Mouse (Mus musculus): ENCODE measurements around the gene Atp6v0d1.
A peak's percentile ranks its signal among the peaks of the same experiment; 100 is the strongest.
"Not testable (repeated sequence)": the region's sequence is repeated elsewhere in the genome, so short reads cannot be mapped to it uniquely, and the experiment has no call there.

The Atp6v0d1 gene

DNA sequence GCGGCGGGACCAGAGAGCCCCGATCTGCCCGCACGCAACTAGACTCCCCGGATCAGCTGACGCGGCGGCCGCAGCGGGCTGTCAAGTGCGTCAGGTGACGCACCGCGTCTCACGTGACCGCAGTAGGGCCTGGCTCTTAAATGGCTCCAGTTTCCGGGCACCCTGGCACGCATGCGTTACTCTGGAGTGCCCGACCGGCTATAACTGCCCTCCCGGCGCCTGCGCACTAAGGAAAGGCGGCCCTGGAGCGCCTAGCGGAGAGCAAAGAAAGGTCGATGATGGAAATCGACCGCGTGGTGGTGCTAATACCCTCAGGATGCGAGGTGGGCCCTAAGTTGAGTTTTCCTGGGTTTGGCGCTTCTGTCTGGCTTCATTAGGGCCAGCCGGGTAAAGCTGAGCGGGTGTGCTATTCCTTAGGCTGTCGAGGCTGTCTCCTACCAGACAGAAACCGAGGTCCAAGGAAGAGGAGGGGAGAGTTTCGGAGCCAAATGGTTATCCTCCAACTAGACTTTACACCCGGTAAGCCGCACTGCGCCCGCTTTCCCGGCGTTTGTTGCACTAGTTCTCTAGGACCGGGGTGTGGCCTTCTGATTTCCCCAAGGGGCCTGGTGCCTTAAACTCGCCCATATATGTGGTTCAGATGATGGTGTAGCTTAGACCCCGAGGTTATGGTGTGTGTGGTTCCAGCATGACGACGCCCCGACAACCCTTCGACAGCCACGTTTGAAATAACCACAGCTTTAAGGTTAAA is at the start of gene Atp6v0d1:
Gene Atp6v0d1 (minus strand): TSS at position 96 of the 751 bp plus-strand sequence.
- peak; percentile 100 for DNase-seq (ENCODE audit: low read depth, low spot score)

DNA sequence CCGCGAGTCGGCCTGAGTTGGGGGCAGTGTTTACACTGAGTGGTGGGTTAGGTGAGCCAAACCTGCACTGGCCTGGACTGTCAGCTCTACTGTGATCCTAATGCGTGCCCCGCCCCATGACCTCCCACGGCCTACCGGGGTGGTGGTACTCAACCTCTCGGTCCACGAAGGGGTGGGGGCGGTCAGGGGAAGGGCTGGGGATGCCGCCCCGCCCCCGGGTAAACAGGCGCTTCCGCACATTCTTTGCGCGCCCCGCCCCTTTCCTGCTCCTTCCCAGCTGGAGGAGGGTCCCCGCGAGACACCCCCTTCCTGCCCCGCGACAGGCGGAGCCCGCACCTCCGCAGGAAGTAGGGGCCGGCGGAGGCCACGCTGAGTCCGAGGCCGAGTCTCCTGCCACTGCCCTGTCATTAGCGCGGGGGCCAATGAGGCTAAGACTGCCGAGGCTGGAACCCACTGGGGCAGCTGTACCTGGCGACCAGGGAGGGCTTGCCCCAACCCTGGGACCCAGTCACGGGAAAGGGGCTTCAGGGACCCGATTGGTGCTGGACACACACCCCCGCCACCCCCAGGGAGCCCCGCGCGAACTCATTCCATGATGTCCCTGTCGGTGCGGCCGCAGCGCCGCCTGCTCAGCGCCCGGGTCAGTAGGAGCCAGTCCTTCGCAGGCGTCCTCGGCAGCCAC is 48.1 kb upstream of the Atp6v0d1 start:
- no peak for DNase-seq (ENCODE audit: low read depth, low spot score)

DNA sequence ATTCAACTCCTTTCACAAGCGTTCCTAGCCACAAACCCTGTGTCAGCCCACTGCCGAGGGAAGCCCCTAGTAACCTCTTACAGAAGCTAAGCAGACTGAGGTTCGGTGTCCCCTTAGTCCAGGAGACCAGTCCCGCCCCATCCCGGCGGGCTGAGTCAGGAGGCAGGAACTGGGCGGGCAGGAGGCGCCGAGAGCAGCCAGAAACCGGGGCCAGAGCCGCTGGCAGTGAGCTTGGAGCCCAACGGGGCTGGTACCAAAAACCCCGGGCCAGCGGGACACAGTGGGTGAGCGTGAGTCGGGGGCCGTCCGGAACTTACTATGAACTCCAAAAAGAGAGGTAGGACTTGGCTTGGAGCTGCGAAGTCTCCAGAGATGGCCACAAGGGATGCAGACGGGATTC is 47.2 kb upstream of the Atp6v0d1 start:
- no peak for DNase-seq (ENCODE audit: low read depth, low spot score)

DNA sequence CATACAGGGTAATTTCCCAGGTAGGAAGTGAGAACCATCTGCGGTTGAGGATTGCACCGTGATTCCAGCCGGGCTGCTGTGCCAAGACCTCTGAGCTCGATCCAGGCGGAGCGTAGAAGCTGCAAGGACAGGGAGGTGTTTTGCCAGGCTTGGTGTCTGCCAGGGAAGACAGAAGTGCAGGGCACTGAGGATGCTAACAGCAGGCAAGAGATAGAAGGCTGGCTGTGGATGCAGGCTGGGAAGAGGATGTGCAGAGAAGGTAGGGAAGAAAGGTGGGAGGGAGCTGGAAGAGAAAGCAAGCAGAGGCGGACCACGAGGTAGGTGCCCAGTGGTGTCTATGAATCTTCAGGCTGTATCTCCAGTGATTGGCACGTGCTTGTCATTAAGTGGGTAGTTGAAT is 46.0 kb upstream of the Atp6v0d1 start:
- no peak for DNase-seq (ENCODE audit: low read depth, low spot score)

DNA sequence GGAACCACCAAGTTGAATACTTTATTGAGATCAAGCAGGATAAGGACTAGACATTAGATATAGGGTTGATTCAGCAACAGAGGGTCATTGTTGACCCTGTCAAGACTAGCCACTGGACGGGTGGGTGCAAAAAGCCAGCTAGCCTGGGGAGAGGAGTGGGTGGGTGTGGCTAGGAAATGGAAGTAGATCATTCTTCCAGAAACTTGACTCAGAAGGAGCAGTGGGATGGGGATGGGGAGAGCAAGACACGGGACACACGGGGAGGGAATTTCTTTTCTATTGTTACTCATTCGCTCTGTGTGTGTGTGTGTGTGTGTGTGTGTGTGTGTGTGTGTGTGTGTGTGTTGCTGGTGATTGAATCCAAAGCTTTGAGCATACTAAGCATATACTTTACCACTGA is 43.9 kb upstream of the Atp6v0d1 start:
- no peak for DNase-seq (ENCODE audit: low read depth, low spot score)

DNA sequence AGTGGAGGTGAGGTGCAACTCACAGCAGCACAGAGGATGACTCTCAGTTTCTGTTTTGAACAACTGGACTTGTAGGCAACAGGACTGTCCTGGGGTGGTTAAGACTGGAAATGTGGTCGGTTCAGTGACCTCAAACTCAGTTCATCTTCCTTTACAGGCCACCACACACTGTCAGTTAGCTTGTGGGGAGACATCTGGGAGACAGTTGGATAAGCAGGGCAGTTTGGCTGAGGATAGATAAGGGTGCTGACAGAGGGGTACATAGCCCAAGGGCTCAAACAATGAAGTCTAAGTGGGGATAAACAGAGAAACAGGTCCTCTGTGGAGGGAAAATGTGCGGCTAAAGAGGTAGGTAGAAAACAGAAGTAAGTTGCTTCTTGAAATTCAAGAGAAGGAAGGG is 43.5 kb upstream of the Atp6v0d1 start:
- no peak for DNase-seq (ENCODE audit: low read depth, low spot score)

DNA sequence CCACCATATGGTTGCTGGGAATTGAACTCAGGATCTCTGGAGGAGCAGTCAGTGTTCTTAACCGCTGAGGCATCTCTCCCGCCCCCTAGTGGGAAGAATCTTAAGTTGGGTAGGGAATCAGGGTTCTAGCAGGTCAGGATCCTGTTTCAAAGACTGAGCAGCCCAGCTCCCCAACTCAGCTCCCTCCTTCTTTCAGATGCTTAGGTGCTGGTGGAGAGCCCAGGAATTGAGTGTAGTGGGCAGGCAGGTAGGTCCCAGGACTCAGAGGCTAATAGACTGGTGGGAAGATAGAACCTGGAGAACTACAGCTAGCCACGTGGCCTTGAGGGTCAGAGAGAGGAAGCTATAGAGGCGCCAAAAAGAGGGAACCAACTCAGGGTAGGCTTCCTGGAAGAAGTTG is 41.8 kb upstream of the Atp6v0d1 start:
- peak; percentile 69 for DNase-seq (ENCODE audit: low read depth, low spot score)

DNA sequence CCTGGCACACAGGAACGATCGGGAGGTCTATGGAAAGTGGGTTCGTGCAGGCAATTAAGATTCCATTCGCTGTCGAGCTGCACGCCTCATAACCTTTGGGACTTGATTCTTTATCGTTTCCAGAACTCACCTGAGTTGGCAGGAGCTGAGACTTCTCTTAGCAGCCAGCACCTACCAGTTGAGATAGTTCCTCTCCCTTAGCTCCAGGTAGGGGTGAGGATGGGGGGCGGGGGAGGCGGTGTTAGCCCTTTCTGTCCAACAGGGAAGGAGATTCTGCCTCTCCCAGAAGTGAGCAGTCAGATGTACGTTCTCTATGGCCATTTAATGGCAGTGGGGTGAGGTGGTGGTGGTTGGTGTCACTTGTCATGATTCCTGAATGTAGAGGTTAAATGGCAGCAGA is 41.2 kb upstream of the Atp6v0d1 start:
- no peak for DNase-seq (ENCODE audit: low read depth, low spot score)

DNA sequence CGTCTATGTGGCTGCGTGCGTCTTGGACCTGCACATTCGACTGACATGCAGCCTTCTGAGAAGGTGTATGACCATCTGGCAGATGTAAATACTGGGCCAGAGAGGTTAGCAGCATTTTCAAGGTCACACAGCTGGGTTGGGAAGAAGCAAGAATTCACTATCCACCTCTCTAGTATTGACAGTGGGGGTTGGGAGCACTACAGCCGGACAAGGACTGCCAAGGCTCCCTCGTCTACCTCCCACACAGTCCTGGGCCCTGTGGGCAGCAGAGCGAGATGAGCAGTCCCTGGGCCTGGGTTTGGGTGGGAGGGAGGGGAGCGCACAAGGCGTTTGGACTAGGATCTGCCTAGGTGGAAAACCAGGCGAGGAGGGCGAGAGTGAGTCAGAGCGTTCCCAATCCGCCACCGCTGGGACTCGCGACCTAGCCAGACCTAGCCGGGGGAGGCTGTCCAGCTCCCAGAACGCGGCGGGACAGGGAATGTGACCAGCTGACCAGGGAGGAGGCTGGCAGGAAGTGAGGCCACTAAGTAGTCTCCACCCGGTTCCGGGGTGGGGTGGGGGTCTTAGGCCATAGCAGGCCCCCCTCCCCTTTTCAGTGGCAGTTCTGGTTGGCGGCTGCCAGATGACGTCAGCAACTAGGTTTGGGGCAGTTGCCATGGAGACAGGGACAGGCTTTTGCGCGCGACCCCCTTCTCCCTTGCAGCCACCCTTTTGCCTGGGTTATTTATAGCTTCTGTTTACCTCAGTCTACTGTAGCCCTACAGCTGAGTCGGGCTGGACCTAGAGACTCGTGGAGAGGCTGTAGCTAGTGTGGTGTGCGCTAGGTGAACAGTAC is 40.6 kb upstream of the Atp6v0d1 start:
- peak; percentile 91 for DNase-seq (ENCODE audit: low read depth, low spot score)

DNA sequence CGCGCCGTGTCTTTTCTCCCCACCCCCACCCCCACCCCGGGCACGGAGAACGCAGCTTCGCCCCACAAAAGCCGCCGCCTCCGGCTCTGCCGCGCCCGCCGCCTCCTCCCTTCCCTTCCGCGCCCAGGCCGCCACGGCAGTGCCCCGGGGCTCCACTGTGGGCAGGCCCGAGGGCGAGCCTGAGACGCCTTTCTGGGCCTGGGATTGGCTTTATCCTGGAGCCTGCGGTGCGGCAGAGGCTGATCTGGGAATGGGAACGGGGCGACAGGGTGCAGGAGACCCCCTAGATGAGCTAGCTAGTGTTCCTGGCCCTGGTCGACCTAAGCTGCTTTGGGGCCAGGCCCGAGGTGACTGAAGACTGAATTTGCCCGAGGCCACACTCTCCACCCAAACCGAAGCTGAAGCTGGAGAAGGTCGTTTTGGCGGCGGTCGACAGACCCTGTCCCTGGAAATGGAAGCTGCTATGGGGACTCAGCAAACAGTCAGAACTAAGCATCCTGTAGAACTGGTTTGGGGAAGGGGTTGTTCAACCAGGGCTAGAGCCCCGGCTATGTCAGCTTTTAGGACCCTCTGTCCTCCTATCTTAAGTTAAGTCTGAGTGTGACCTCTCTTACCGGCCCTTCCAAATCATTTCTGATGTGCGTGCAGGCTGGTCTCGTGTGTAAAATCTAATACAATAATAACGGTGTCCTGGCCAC is 39.8 kb upstream of the Atp6v0d1 start:
- peak; percentile 17 for DNase-seq (ENCODE audit: low read depth, low spot score)

DNA sequence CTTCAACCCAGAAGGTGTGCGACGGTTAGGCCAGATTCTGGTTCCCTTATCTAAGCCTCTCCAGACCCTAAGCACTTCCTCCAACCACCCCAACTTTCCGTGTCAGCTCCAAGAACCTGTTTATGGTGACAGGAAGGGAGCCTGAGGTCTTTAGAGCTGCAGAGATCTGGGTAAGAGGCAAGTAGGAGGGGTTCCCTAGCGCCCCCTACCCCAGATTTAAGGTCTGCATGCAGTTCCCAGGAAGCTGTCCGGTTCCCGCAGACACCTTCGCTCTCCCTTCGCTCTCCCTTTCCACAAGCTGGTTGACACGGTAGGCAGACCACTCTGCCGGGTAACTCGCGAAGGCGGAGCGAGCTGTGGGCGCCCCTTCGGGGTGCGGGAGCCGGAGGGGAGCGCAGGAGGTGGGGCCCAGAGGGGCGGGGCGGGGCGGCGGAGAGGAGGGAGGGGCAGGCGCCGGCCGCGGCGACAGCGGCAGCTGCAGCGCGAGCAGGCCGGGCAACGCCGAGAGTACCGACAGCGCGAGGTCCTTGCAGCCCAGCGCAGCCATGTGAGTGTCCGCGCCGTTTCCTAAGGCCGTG is 39.0 kb upstream of the Atp6v0d1 start, which contains the start of gene Ripor1:
Gene Ripor1 (plus strand): TSS at position 452 of the 578 bp plus-strand sequence.
- DNase-seq (ENCODE audit: low read depth, low spot score) = peak; percentile 84

DNA sequence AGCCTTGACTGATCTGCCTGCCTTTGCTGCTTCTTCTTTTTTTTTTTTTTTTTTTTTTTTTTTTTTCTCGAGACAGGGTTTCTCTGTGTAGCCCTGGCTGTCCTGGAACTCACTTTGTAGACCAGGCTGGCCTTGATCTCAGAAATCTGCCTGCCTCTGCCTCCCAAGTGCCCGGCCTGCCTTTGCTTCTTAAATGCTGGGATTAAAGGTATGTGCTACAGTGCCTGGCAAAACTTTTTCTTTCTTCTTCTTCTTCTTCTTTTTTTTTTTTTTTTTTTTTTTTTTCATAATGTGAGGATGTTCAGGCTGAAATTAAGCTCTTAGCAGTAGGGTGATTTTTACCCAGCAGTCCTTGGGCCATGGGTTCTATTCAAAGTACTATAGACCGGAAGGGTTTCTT is 36.7 kb upstream of the Atp6v0d1 start:
- DNase-seq (ENCODE audit: low read depth, low spot score) = not testable (repeated sequence)

DNA sequence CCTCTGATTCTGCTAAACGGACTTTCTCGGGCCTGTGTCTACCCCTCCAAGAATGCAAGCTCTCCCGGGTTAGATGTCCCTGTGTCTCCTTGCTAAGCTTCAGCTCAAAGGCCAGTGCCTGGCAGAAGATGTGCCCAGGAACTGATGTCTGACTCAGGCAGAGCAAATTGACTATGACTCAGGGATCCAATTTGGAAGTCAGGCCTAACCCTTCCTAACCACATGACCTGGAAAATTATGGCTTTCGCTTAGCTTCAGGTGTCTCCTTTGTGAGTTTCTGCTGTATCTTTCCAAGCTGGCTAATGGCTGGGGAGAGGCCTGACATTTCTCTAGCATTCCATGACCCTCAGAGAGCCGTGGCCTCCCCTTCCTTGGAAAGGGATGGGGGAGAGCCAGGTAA is 35.5 kb upstream of the Atp6v0d1 start:
- no peak for DNase-seq (ENCODE audit: low read depth, low spot score)

DNA sequence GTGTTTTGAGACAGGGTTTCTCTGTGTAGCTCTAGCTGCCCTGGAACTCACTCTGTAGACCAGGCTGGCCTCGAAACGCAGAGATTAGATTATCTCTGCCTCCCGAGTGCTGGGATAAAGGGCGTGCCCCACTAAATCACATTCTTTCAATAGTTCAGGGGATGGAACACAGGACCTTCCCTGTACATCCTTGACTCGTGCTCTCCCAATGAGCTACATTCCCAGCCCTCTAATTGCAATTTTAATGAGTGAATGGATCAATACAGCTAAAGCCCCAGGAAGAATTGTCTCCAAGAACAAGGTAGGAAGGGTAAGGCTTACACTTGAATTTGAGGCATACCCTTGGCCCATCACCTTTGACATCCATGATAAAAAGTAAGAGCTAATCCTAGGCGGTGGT is 32.9 kb upstream of the Atp6v0d1 start:
- DNase-seq (ENCODE audit: low read depth, low spot score) = no peak

DNA sequence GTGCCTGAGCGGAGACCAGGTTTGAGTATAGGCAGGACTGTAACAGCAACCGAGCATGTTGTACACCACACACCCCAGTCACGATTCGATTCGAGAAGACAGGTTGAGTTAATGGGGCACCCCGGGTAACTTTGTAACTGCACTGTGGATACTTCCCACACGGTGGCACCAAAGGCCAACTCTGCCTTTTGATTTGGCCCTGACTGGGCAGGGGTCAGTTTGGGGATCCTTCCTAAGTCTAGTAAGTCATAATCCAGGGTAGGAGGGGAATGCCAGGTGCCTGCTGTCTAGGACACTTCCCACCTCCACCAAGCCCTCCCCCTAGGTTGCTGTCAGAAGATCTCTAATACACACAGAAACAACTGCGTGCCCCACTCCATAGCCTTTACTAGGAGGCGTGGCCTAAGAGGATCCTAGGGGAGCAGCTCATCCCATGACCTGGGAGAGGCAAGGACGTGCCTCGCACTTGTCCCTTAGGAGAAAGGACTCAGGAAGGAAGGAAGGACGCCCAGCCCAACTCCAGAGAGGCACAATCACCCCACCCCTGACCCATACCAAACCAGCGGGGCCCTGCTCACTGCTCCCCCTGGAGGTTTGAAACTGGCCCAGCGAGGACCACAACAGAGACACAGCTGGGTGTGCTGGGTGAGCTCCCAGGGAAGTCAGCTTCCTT is 30.7 kb upstream of the Atp6v0d1 start:
- peak; percentile 58 for DNase-seq (ENCODE audit: low read depth, low spot score)

DNA sequence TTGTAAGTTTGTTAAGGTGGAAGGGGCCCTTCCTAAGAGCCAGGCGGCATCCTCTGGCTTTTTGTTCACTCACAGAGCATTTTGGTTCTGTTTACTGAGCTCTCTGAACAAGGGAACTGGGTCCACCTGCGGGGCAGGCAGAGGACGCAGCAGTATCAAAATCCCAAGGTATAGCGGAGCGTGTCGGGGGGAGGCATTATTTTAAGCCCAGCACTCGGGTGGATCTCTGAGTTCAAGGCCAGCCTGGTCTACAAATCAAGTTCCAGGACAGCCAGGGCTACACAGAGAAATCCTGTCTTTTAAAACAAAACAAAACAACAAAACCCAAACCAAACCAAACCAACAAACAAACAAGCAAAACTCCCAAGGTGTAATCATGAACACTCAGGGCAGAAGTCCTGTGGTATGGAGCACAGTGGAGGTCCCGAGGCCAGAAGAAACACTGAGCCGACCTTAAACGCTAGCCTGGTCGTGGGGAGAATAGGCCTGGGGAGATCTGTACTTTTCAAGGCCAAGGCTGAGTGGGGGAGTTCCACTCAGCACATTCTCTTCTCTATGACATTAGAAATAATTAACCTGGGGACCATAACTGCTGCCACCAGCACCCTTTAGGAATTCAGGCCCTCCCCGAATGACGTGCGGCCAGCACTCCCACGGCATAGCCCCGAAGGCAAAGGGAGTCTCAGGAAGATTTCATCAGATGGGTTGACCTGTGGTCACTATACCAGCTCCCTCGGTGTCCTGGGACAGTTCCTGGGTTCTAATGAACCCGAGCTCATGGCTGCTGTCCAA is 28.8 kb upstream of the Atp6v0d1 start:
- no peak for DNase-seq (ENCODE audit: low read depth, low spot score)

DNA sequence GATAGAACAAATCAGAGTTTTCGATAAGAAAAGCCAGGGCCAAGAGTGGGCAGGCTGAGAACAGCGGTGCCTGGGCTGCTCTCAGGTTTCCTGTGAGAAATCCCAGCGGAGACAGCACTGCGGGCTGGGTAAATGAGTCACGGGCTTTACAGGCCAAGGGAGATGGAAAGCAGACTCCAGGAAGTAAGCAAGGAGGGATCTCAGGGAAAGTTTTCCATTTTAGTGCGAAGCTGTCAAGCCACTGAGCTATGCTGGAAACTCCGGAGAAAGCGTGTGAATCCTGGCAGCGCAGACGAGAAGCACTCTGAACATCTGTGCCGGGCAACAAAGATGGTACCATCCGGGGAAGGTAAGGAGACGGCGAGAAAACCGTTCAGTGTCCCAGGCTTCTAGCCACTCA is 28.0 kb upstream of the Atp6v0d1 start:
- DNase-seq (ENCODE audit: low read depth, low spot score) = peak; percentile 59

DNA sequence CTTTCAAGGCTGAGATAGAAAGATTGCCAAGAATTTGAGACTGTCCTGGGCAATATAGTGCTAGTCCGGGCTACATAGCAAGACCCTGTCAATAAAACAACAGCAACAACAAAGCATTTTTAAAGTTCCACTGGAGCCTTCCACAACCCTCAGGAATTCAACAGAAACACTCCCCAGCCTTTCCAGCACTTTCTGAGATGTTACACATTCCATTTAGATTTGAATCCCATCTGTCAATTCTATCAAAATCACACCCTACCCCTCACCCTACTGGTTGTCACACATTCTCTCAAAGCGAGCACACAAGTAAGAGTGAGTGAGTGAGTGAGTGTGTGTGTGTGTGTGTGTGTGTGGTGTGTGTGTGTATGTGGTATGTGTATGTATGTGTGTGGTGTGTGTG is 26.6 kb upstream of the Atp6v0d1 start:
- DNase-seq (ENCODE audit: low read depth, low spot score) = no peak

DNA sequence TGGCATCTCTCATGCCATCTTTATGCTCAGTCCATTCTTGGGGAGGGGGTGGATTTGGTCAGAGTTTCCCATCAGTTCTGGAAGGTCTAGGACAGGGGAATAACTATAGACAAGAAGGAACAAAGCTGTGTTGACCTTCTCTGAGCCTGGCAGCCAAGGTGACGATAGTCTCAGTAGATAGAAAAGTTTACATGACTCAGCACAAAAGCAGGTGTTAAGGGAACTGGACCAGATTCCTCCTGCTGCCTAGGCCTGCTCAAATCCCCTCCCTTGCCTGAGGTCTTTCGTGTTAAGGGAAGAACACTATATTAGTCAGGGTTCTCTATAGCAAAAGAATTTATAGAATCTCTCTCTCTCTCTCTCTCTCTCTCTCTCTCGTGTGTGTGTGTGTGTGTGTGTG is 13.9 kb upstream of the Atp6v0d1 start:
- DNase-seq (ENCODE audit: low read depth, low spot score) = no peak

DNA sequence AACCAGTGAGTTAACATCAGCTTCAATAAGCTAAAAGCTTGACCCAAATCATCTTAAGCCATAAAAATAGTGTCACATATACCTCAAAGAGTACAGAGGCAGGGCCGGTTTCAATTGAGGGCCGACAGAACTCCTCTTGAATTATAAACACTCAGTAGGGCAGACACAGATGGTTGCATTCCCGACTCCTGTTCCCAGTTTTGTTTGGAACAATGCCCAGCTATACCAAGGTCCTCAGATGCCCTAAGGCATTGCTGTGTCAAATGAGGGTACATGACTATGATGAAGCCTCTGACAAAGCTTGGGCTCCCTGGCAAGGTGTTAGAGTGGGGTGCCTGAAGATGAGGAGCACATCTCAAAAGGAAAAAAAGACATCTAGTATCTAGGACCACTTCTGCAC is 9.7 kb upstream of the Atp6v0d1 start:
- no peak for DNase-seq (ENCODE audit: low read depth, low spot score)

All from mesoderm, embryonic 11.5 days (tissue).